10 mouse cellular contexts compared by ENCODE assay signal in genomic region chr17:78392401-78393087, GRCm38 (mm10).
"Had no signal": no experiment of that assay in that cellular context is flagged by ENCODE, and none has a peak within 500 bp of the region (broad histone marks: within the 10 kb centered on the region; RNA-seq: fewer than 3 reads in every experiment).

No protein-coding gene starts in this region.

- DNase-seq: kidney, postnatal 25 days; lung, adult 18-20 months; thymus, adult 18-20 months; thymus, postnatal 14 days had no signal

- H3K4me3 ChIP-seq: kidney, embryonic 15.5 days; left cerebral cortex, adult 2 months; limb, embryonic 15.5 days; midbrain, embryonic 12.5 days had no signal

- H3K27me3 ChIP-seq: kidney, embryonic 15.5 days; limb, embryonic 15.5 days; midbrain, embryonic 12.5 days had no signal

- ATAC-seq: midbrain, embryonic 16.5 days had no signal

- H3K9me3 ChIP-seq: kidney, embryonic 15.5 days; limb, embryonic 15.5 days; midbrain, embryonic 12.5 days had no signal

- H3K27ac ChIP-seq: kidney, embryonic 15.5 days; left cerebral cortex, adult 2 months; limb, embryonic 15.5 days; liver, embryonic 14.5 days; midbrain, embryonic 12.5 days had no signal

- H3K9ac ChIP-seq: kidney, embryonic 15.5 days; limb, embryonic 15.5 days; liver, embryonic 14.5 days; midbrain, embryonic 12.5 days had no signal

- H3K4me1 ChIP-seq: midbrain, embryonic 12.5 days had no signal

- H3K4me2 ChIP-seq: kidney, embryonic 15.5 days; limb, embryonic 15.5 days; midbrain, embryonic 12.5 days had no signal
